Mouse (Mus musculus) cerebellum, adult 2 months (tissue): ENCODE results near the gene Dclk1.

Source experiments
- CTCF ChIP-seq: fragments of 200-500 bp; IDR thresholded peaks from 2 replicates; pipeline ENCODE4 v1.5.1; 2011; ENCODE audit warnings: low read depth, mild to moderate bottlenecking, control low read depth, low read length, moderate library complexity, borderline replicate concordance; ENCODE audit not compliant: insufficient read depth
- POLR2A ChIP-seq: fragments of 200-500 bp; IDR thresholded peaks from 2 replicates; pipeline ENCODE4 v1.6.1; 2011; ENCODE audit warnings: low read length, control low read depth, borderline replicate concordance; ENCODE audit not compliant: insufficient read depth

GRCm38 (mm10) chr3:55553031-55553430 is 310.9 kb downstream of the Dclk1 start:
- TF ChIP-seq CTCF (no peak), POLR2A (no peak)
